Mouse (Mus musculus) v-Abl transformed pro-B cells (cell line): ENCODE measurements around the gene Cldn18.

Experiments used
- in situ Hi-C, 2 experiments: fragments of 400-800 bp; cut with MboI; formaldehyde crosslinking; loops; one replicate each; pipeline ENCODE4 v1.15.1; 2025; ENCODE audit not compliant: unreplicated experiment in 2 of 2

The Cldn18 gene

DNA sequence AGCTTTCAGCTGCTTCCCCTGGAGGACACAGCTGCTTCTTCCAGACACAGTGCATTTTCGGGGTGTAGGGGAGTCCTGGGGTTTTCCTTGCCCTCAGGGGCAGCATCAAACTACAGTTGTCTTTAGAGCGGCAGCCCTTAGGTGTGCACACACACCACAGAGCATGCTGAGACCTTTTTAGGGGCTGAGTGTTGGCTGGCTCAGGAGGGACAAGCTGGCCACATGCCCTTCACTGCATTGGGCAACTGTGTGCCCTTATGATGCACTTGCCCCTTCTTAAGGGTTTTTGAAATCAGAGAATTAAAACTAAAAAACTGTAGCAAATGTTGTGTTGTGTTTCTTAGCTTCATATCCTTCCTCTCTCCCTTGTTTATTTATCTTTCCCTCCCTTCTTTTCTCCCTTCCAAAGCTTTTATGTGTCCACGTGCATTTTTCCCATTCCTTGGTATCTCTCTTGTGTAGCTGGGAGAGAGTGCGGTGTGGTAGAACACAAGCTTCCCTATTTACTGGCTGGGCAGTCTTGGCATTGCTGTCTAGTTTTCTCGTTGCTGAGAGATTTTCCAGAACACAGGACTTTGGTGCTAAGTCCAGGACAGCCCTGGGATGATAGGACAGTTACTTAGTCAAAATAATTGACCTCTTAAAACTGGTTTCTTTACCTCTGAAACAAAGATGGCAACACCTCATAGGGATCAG lies 31.4 kb downstream of the Cldn18 start:
- in situ Hi-C loops: no loop called here

- in situ Hi-C loops: no loop called here
Measured at GRCm38 (mm10) chr9:99685061-99685521, 32.0 kb downstream of the Cldn18 start.

DNA sequence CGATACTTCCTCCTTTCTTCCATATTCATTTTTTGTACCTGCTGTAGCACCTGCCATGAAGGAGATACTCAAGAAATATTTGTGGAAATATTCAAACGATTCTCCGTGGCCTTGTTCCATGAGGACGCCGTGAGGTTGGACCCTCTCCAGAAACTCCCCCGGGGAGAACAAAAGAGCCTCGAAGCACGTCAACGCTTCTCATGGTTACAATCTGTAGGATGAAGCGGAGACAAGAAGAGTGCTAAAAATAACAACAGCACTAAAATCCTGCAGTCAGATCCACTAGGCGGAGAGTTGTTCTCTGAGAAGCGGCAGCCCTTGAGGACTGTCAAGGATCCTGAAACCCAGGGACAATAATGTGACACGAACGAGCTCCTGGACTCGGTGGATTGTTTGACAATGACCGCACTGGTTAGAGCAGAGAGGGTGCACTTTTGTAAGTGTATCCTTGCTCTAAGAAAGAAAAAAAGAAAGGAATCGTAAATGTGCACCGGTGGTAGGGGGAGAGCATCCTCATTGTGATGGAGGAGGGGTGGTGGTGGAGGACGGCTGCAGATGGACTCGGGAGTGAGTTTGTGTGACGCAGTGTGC lies 35.0 kb downstream of the Cldn18 start:
- in situ Hi-C loops: no loop called here

- in situ Hi-C loops: no loop called here
Measured at GRCm38 (mm10) chr9:99675714-99676113, 41.4 kb downstream of the Cldn18 start.

DNA sequence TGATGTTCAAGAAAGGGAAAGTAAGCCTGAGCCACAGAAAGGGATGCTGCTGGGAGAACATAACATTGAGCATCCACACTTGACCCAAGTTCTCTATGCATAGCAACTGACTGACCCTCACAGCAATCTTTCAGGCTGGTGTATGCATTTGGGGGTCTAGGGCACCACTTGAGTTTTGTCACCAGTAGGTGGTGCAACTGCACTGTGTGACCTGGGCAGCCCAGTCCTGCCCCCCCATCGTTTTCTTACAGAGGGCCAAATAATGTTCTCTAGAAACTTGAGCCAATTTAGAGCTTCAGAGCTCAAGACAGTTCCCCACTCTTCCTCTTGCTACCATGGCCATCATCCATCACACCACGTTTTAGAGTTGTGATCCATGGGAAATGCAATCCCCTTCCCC lies 45.5 kb downstream of the Cldn18 start:
- in situ Hi-C loops: no loop called here

DNA sequence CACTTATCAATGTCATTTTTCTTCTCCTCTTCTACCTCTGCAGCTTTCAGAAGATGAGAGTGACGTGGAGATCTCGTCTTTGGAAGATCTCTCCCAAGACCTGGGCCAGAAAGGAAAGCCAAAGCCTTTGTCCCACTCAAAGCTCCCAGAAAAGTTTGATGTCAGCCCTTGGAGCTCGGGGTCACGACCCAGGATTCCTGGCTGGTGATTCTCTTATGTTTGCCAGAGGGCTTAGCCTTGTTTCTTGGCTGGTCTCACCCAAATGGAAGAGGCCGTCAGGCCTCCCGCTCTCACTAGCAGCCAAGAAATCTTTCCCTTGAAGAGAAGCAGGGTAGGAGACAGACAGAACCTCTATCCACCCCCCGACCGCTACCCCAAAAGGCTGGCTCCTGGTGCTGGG lies 49.5 kb downstream of the Cldn18 start:
- in situ Hi-C loops: no loop called here

- in situ Hi-C loops: loop anchor here (5.0 kb wide), 2 partner anchors 206 to 601 kb away; no protein-coding TSS in a partner anchor
Measured at GRCm38 (mm10) chr9:99662887-99663286, 54.2 kb downstream of the Cldn18 start.

DNA sequence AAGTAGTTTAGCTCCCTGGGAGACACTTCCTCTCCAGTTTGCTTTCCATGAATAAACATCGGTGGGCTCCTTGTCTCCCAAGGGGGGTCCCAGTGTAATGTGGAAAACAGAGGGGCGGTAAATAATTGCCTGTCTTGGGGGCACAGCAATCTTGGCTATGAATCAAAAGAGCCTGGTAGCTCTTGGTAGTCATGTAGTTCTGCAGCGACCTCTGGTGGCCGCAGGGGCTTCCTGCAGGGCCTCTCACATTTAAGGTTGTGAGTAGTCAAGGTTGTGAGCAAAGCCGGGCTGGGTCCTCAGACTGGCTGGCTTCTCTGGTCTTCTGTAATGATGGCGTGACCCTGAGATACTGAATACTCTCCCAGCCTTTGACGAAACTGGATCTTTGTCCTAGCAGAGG lies 54.7 kb downstream of the Cldn18 start:
- in situ Hi-C loops: loop anchor here (5.0 kb wide), 2 partner anchors 205 to 600 kb away; no protein-coding TSS in a partner anchor

GRCm38 (mm10) chr9:99661606-99662166 lies 55.4 kb downstream of the Cldn18 start:
- in situ Hi-C loops: loop anchor here (5.0 kb wide), 2 partner anchors 204 to 599 kb away; no protein-coding TSS in a partner anchor

DNA sequence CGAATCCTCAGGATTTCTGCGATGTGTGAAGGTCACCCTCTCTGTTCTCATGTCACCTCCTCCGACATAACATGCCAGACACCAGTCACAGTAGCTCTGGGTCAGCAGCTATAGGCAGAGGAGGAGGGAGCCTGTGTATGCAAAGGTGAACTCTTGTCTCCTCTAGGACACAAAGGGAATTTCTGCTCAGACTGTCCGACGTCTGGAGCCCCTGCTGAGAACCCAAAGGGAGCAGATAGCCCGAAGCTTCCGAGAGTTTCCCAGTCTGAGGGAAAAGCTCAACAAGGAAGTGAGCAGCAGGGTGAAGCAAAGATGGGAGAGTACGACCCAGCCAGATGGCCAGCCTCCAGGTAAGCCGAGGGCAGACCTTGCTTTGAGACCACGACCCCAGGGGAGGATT lies 56.3 kb downstream of the Cldn18 start:
- in situ Hi-C loops: loop anchor here (5.0 kb wide), 2 partner anchors 203 to 598 kb away; no protein-coding TSS in a partner anchor

- in situ Hi-C loops: no loop called here
Measured at GRCm38 (mm10) chr9:99646102-99646501, 71.0 kb downstream of the Cldn18 start.

DNA sequence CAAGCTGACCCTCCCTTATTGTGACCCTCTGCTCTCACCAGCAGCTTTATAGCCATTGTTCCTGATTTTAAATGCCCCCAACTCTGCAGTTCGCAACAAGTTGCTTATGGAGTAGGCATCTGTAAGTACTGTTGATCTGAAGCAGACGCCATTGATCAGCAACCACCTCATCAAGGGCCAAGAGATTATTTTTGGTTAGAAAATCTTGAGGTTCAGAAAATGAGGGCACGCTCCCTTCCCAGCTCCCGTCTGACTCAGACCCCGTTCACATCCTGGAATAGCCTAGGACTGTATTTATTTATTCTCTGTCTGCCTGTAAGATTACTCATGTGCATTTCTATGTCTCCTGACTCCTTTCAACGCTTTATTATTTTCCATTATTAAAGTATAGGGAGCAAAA lies 71.7 kb downstream of the Cldn18 start:
- in situ Hi-C loops: no loop called here

DNA sequence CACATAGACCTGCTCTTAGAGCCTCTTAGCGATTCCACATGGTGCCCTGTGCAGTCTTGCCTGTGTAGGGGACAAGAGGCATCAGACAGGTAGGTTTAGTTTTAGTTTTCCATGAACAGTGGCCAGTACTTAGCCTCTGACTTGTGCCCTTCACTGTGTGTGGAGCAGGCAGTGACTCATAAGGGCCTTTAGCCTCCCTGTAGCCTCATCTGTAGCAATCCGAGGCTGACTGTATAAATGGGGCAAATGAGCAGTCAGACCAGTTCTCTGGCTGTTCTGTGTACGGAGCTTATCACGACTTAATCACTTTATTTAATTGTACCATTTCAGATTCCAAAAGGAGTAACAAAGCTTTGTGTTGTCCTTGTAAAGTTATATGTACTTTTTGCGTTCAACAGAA lies 77.1 kb downstream of the Cldn18 start:
- in situ Hi-C loops: no loop called here
